Mouse (Mus musculus): Measurements from ENCODE around the gene Hyal1. TPM values are rescaled to one million over a fixed set of nuclear protein-coding genes. Genes with fewer than 3 reads are reported as not detected.

Gene Hyal1
- total and polyA plus RNA-seq, 3 experiments, result 0.40 to 0.59 TPM; not detected in 1

GRCm38 (mm10) chr9:107606591-107606990 is 29.9 kb downstream of the Hyal1 start:
- DNase-seq (ENCODE audit: extremely low read depth), result no peak
- dilution Hi-C loops (cut with MboI; ENCODE audit: extremely low pct_ligation_motif_present, extremely low pct_unique_long_range_greater_than_20kb, low sequenced_read_pairs), result no loop called here
- Histone ChIP-seq H3K27me3 (replicated peaks) (no peaks in the 10 kb centered on the region), H3K36me3 (replicated peaks in 1 of 2; ENCODE audit: control insufficient read depth in 1 of 2, insufficient read depth in 1 of 2, low read length in 1 of 2) (peaks cover 0 to 2% of the 10 kb centered on the region in 2 experiments), H3K79me2 (replicated peaks; ENCODE audit: control insufficient read depth, extremely low read depth, insufficient read depth, poor library complexity, severe bottlenecking) (no peaks in the 10 kb centered on the region), H3K9ac (ENCODE audit: insufficient read depth, low read depth) (no peak overlapping the region), H3K9me3 (replicated peaks; ENCODE audit: low read length) (no peaks in the 10 kb centered on the region), H3K4me3 (replicated peaks in 1 of 3; ENCODE audit: low read depth in 2 of 3, low read length in 2 of 3, poor library complexity in 1 of 3) (no peak overlapping the region), H3K27ac (ENCODE audit: insufficient read depth, low read depth) (no peak overlapping the region), H3K4me2 (ENCODE audit: insufficient read depth, low read depth, poor library complexity, severe bottlenecking) (no peak overlapping the region), H3K4me1 (ENCODE audit: control insufficient read depth in 1 of 2, insufficient read depth in 2 of 2) (peaks cover 45 to 86% of the 10 kb centered on the region in 2 experiments)
- in situ Hi-C loops (cut with MboI; ENCODE audit: low pct_ligation_motif_present, low pct_unique_long_range_greater_than_20kb, low sequenced_read_pairs), result loop anchor here (5.0 kb wide), 1 partner anchor 36 kb away; no protein-coding TSS in a partner anchor
- TF ChIP-seq JUN (IDR thresholded peaks at IDR 0.05; ENCODE audit: insufficient read depth, low read depth, low read length), result no peak
- no peak for TF ChIP-seq PAX5 (IDR thresholded peaks at IDR 0.05; ENCODE audit: low read length)
- no peak for TF ChIP-seq MYC (IDR thresholded peaks at IDR 0.05; ENCODE audit: low read depth, low read length)
- TF ChIP-seq KAT2A (IDR thresholded peaks at IDR 0.05; ENCODE audit: insufficient replicate concordance, low read length), result no peak
- no peak for TF ChIP-seq POLR2AphosphoS2 (IDR thresholded peaks at IDR 0.05; ENCODE audit: low read depth, low read length)
- TF ChIP-seq MAX (IDR thresholded peaks at IDR 0.05; ENCODE audit: low read length), result no peak
- TF ChIP-seq MXI1 (IDR thresholded peaks at IDR 0.05; ENCODE audit: low read depth, low read length), result no peak
- no peak for TF ChIP-seq GABPA (IDR thresholded peaks at IDR 0.05; ENCODE audit: insufficient replicate concordance, low read depth, low read length)
- no peak for TF ChIP-seq TCF12 (IDR thresholded peaks at IDR 0.05; ENCODE audit: low read depth, low read length)
- no peak for TF ChIP-seq RAD21 (IDR thresholded peaks at IDR 0.05; ENCODE audit: low read depth, low read length)
- no peak for TF ChIP-seq CTCF (conservative IDR thresholded peaks at IDR 0.05 in 1 of 2, IDR thresholded peaks at IDR 0.05 in 1 of 2; ENCODE audit: low read depth in 2 of 2, low read length in 2 of 2)
- TF ChIP-seq ZNF384 (IDR thresholded peaks at IDR 0.05; ENCODE audit: low read depth, low read length), result no peak
- TF ChIP-seq E2F4 (IDR thresholded peaks at IDR 0.05; ENCODE audit: insufficient replicate concordance, low read depth, low read length), result no peak
- TF ChIP-seq SIN3A (IDR thresholded peaks at IDR 0.05; ENCODE audit: low read length), result no peak
- TF ChIP-seq ELF1 (IDR thresholded peaks at IDR 0.05; ENCODE audit: low read depth, low read length), result no peak
- TF ChIP-seq EP300 (IDR thresholded peaks at IDR 0.05; ENCODE audit: low read length), result no peak
- TF ChIP-seq ZC3H11A (IDR thresholded peaks at IDR 0.05; ENCODE audit: low read depth, low read length), result no peak

DNA sequence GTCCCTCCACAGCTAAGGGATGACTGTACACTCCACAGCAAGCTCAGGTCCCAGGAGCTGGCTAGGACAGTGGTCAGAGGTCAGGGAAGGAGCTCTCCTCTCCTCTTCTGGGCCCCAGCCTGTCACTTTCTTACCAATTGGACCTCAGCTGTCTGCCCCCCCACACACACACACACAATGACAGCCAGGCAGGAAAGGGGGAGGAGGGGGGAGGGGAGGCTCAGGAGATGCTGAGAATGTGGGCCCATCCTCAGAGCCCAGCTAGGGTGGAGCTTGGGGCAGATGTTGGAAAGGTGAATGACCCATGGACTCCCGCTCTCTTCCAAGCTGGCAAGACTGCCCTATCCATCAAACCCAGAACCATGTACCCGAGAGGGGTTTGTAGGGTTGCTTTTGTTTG is 30.3 kb downstream of the Hyal1 start:
- Histone ChIP-seq H3K27ac (ENCODE audit: insufficient read depth, low read depth) (no peak overlapping the region), H3K9ac (ENCODE audit: insufficient read depth, low read depth) (no peak overlapping the region), H3K9me3 (replicated peaks; ENCODE audit: low read length) (no peaks in the 10 kb centered on the region), H3K79me2 (replicated peaks; ENCODE audit: control insufficient read depth, extremely low read depth, insufficient read depth, poor library complexity, severe bottlenecking) (no peaks in the 10 kb centered on the region), H3K4me1 (ENCODE audit: control insufficient read depth in 1 of 2, insufficient read depth in 2 of 2) (peaks cover 46 to 86% of the 10 kb centered on the region in 2 experiments), H3K4me2 (ENCODE audit: insufficient read depth, low read depth, poor library complexity, severe bottlenecking) (no peak overlapping the region), H3K36me3 (replicated peaks in 1 of 2; ENCODE audit: control insufficient read depth in 1 of 2, insufficient read depth in 1 of 2, low read length in 1 of 2) (no peaks in the 10 kb centered on the region), H3K4me3 (replicated peaks in 1 of 3; ENCODE audit: low read depth in 2 of 3, low read length in 2 of 3, poor library complexity in 1 of 3) (no peak overlapping the region), H3K27me3 (replicated peaks) (no peaks in the 10 kb centered on the region)
- no peak for DNase-seq (ENCODE audit: extremely low read depth)
- TF ChIP-seq UBTF (IDR thresholded peaks at IDR 0.05; ENCODE audit: low read depth, low read length) (no peak), MAX (IDR thresholded peaks at IDR 0.05; ENCODE audit: low read length) (no peak), CHD2 (IDR thresholded peaks at IDR 0.05; ENCODE audit: low read length) (no peak), GABPA (IDR thresholded peaks at IDR 0.05; ENCODE audit: insufficient replicate concordance, low read depth, low read length) (no peak), ZC3H11A (IDR thresholded peaks at IDR 0.05; ENCODE audit: low read depth, low read length) (no peak), TBP (conservative IDR thresholded peaks at IDR 0.05; ENCODE audit: low read depth, low read length) (no peak), NRF1 (IDR thresholded peaks at IDR 0.05; ENCODE audit: low read depth, low read length) (no peak), USF1 (IDR thresholded peaks at IDR 0.05; ENCODE audit: low read depth, low read length) (no peak), ELF1 (IDR thresholded peaks at IDR 0.05; ENCODE audit: low read depth, low read length) (no peak), CTCF (conservative IDR thresholded peaks at IDR 0.05 in 1 of 2, IDR thresholded peaks at IDR 0.05 in 1 of 2; ENCODE audit: low read depth in 2 of 2, low read length in 2 of 2) (no peak), MAFK (IDR thresholded peaks at IDR 0.05; ENCODE audit: insufficient replicate concordance, low read length) (no peak), USF2 (conservative IDR thresholded peaks at IDR 0.05; ENCODE audit: low read depth, low read length) (no peak), JUN (IDR thresholded peaks at IDR 0.05; ENCODE audit: insufficient read depth, low read depth, low read length) (no peak), ZKSCAN1 (IDR thresholded peaks at IDR 0.05; ENCODE audit: borderline replicate concordance, low read depth, low read length) (no peak), E2F4 (IDR thresholded peaks at IDR 0.05; ENCODE audit: insufficient replicate concordance, low read depth, low read length) (no peak), EP300 (IDR thresholded peaks at IDR 0.05; ENCODE audit: low read length) (no peak), JUND (conservative IDR thresholded peaks at IDR 0.05; ENCODE audit: low read depth, low read length) (no peak), BHLHE40 (IDR thresholded peaks at IDR 0.05; ENCODE audit: low read depth, low read length) (no peak), MYC (IDR thresholded peaks at IDR 0.05; ENCODE audit: low read depth, low read length) (no peak)
- dilution Hi-C loops (cut with MboI; ENCODE audit: extremely low pct_ligation_motif_present, extremely low pct_unique_long_range_greater_than_20kb, low sequenced_read_pairs), result no loop called here
- in situ Hi-C loops (cut with MboI; ENCODE audit: low pct_ligation_motif_present, low pct_unique_long_range_greater_than_20kb, low sequenced_read_pairs), result loop anchor here (5.0 kb wide), 1 partner anchor 35 kb away; no protein-coding TSS in a partner anchor
